Mouse (Mus musculus) cortical plate, adult 2 months (tissue): ENCODE measurements around the gene Traf5.

Source experiments
- CTCF ChIP-seq: fragments of 200-500 bp; IDR thresholded peaks from 2 replicates; pipeline ENCODE4 v1.5.1; 2011; ENCODE audit warnings: mild to moderate bottlenecking, control low read depth, low read length; ENCODE audit not compliant: insufficient read depth; ENCODE audit errors: extremely low read depth
- POLR2A ChIP-seq: fragments of 200-500 bp; IDR thresholded peaks from 2 replicates; pipeline ENCODE4 v1.6.1; 2011; ENCODE audit warnings: mild to moderate bottlenecking, low read length, control low read depth; ENCODE audit not compliant: insufficient read depth; ENCODE audit errors: extremely low read depth

- no peak for TF ChIP-seq CTCF
- no peak for TF ChIP-seq POLR2A
Observed at GRCm38 (mm10) chr1:192076101-192076500, 16.3 kb downstream of the Traf5 start.
